Mouse (Mus musculus) G1E (cell line): ENCODE measurements around the gene Carmil3.

Experiments
- CTCF ChIP-seq: IDR thresholded peaks from 2 replicates; pipeline ENCODE4 v1.5.1; 2012; ENCODE audit warnings: low read depth, low read length, inconsistent platforms, mixed read lengths
- GATA1 ChIP-seq: IDR thresholded peaks from 2 replicates; pipeline ENCODE4 v1.6.1; 2012; ENCODE audit warnings: borderline replicate concordance, low read length, inconsistent platforms, mixed read lengths
- GATA2 ChIP-seq: IDR thresholded peaks from 2 replicates; pipeline ENCODE4 v1.6.1; 2012; ENCODE audit warnings: low read depth, low read length, inconsistent platforms, borderline replicate concordance
- POLR2AphosphoS5 ChIP-seq: IDR thresholded peaks from 2 replicates; pipeline ENCODE4 v1.6.1; 2012; ENCODE audit warnings: low read depth, low read length, inconsistent platforms; ENCODE audit not compliant: insufficient replicate concordance
- TAL1 ChIP-seq: conservative IDR thresholded peaks from 2 replicates; pipeline ENCODE4 v1.6.1; 2012; ENCODE audit warnings: low read depth, low read length, inconsistent platforms, mixed read lengths

- no peak for TF ChIP-seq CTCF
- no peak for TF ChIP-seq GATA2
- no peak for TF ChIP-seq POLR2AphosphoS5
- TF ChIP-seq TAL1: no peak
- TF ChIP-seq GATA1: no peak
Observed at GRCm38 (mm10) chr14:55461757-55462156, 28.7 kb upstream of the Carmil3 start.
